Mouse (Mus musculus): ENCODE results near the gene Pon1. TPM values are rescaled to one million over a fixed set of nuclear protein-coding genes. Genes with fewer than 3 reads are reported as not detected.

The Pon1 gene
- total RNA-seq, 2 experiments from 2014 or later = not detected

- no peak for TF ChIP-seq CTCF (conservative IDR thresholded peaks at IDR 0.05)
- no peak for DNase-seq (ENCODE audit: low spot score in 2 of 2)
- H3K27ac ChIP-seq = peak overlapping the region; percentile 64; the same call in 1 of the 2 replicates
- no peak overlapping the region for H3K4me3 ChIP-seq
Measured at GRCm38 (mm10) chr6:5168158-5168557, 25.6 kb downstream of the Pon1 start.

DNA sequence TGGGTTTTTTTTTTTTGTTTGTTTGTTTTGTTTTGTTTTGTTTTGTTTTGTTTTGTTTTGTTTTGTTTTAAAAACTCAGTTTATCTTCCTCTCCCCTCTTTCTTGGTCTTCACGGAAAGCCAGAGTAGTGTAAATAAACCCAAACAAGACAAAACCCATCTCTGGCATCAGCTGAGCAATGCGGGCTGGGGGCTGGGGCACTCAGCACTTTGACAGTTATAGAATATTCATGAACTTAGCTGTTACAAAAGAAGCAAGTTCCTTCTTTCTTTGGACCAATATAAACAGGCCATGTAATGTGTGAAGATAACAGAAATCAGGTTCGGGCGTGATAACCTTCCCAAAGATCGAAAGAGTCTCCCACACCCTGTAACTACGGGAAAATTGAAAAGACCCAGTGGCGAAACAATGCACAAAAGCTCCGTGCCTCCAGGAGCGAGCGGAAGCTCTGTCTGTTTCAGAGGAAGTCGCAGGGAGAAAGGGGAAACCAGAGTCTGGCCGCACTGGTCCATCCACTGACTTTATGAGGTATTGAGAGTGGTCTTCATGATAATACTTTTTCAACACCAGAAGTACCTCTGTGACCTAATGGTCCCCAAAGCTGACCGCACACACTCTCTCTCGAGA is 26.6 kb downstream of the Pon1 start:
- Histone ChIP-seq H3K27ac (peak overlapping the region; percentile 64), H3K4me3 (peak overlapping the region; percentile 17; the same call in 1 of the 2 replicates)
- DNase-seq (ENCODE audit: low spot score in 2 of 2) = no peak
- TF ChIP-seq CTCF (conservative IDR thresholded peaks at IDR 0.05) = no peak

DNA sequence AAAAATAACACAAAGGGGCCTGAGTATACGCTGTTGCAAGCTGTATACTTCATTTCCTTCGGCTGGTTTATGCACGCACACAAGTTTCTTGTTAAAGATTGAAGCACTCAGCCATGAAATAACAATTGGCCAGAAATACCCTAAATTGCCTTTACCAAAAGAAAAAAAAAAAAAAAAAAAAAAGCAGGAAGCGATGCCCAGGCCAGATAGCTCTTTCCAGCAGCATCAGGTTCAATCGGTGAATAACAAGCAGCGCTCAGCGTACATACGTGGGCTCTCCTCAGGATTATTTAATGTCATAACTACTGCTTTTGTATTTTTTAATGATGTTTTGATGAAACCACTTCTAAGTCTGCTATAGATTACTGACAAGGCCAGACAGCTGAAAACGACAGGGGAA is 28.9 kb downstream of the Pon1 start:
- TF ChIP-seq CTCF (conservative IDR thresholded peaks at IDR 0.05) = no peak
- DNase-seq (ENCODE audit: low spot score in 2 of 2) = no peak
- H3K27ac ChIP-seq = no peak overlapping the region

GRCm38 (mm10) chr6:5163507-5164144 is 30.1 kb downstream of the Pon1 start:
- no peak for DNase-seq (ENCODE audit: low spot score in 2 of 2)
- TF ChIP-seq CTCF (conservative IDR thresholded peaks at IDR 0.05) = no peak
- no peak overlapping the region for H3K27ac ChIP-seq
- H3K4me3 ChIP-seq = no peak overlapping the region

More for the DNA sequence above, 28.9 kb downstream of the Pon1 start:
- no peak overlapping the region for H3K4me3 ChIP-seq

GRCm38 (mm10) chr6:5162052-5162451 is 31.7 kb downstream of the Pon1 start:
- no peak overlapping the region for H3K4me3 ChIP-seq
- H3K27ac ChIP-seq = no peak overlapping the region
- DNase-seq (ENCODE audit: low spot score in 2 of 2) = no peak
- TF ChIP-seq CTCF (conservative IDR thresholded peaks at IDR 0.05) = no peak

- Histone ChIP-seq H3K4me3 (no peak overlapping the region), H3K27ac (no peak overlapping the region)
- no peak for TF ChIP-seq CTCF (conservative IDR thresholded peaks at IDR 0.05)
- no peak for DNase-seq (ENCODE audit: low spot score in 2 of 2)
Measured at GRCm38 (mm10) chr6:5159385-5159791, 34.4 kb downstream of the Pon1 start.

DNA sequence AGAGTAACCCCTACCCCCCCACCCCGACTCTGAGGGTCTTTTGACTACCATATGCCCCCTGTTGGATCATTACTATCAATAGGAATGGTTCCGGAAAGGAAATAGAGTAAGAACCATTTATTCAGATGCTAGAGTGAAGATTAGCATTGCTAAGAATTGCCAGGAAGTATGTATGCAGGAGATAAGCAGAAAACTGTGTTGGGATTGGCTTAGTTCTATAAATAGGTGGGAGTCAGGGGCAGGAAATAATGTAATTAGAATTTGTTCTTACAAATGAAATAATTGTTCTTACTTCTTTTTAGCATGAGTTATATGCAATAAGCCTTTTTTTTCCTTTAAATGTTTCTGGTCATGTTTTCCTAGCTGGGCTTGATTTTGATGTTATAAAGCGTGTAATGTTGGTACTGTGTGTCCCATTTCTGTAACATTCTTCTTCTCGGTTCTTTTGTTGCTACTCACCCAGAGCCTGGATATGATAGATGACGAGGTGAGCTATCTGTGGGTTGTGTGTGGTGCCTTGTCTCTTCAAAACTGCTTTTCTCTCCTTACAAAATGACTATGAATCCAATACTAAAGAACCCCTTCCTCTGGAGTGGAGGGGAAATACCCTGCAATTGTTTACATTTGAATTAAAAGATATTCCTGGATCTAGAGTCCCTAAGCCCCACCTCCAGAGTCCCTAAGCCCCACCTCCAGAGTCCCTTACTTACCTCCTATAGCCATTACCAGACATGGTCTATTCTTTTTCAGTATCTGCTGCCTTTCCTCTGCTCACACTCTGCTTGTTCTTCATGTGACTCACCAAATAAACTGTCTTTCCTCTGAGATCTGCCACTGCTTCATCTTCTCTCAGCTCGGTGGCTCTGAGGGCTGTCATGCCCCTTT is 37.0 kb downstream of the Pon1 start:
- Histone ChIP-seq H3K4me3 (no peak overlapping the region), H3K27ac (no peak overlapping the region)
- no peak for TF ChIP-seq CTCF (conservative IDR thresholded peaks at IDR 0.05)
- no peak for DNase-seq (ENCODE audit: low spot score in 2 of 2)

DNA sequence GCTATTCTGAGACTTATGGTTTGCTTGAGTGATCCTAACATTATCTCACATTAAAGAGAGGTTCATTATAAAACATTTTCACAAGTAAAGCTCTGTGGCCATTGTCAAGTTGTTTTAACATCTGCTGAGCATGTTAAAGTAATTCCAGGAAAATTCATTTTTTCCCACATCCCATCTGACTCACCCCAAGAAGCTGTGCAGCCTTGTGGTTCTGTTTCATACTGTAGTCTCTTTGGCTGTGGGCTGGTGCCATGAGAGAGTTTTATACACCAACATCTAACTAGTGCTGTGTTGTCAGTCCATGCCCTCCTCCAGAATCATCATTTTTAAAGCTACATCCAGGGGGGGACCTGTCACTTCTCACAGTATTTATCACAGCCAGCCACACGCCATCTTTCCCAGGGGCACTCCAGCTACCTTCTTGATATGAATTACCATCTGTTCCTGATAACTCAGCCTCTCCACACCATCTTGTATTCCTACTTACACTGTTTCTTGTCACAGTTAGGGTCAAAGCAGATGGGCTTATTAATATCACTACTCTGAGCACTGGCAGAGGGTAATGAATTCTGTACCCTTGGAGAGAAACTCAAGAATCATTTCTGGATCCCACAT is 38.3 kb downstream of the Pon1 start:
- H3K27ac ChIP-seq = no peak overlapping the region
- TF ChIP-seq CTCF (conservative IDR thresholded peaks at IDR 0.05) = no peak
- H3K4me3 ChIP-seq = no peak overlapping the region
- DNase-seq (ENCODE audit: low spot score in 2 of 2) = no peak

- no peak for DNase-seq (ENCODE audit: low spot score in 2 of 2)
- Histone ChIP-seq H3K4me3 (no peak overlapping the region), H3K27ac (no peak overlapping the region)
- TF ChIP-seq CTCF (conservative IDR thresholded peaks at IDR 0.05) = no peak
Measured at GRCm38 (mm10) chr6:5154786-5155185, 39.0 kb downstream of the Pon1 start.

DNA sequence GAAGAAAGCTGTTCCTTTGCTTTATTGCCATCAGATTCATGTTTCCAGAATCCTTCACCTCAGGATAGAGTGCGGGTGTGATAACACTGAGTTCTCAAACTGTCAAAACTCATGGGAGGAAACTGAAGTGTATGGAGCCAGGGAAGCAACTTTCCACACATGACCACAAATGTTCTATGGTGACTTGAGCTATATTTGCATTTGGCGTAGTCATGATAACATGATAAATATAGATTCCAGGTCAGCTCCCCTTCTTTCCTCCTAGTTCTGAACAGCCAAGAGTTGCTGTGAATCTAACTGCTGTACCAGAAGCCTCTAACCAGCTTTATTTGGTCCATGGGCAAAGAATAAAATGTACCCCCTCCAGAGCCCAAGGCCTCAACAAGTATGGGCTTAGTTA is 41.6 kb downstream of the Pon1 start:
- DNase-seq (ENCODE audit: low spot score in 2 of 2) = no peak
- Histone ChIP-seq H3K27ac (no peak overlapping the region), H3K4me3 (no peak overlapping the region)
- no peak for TF ChIP-seq CTCF (conservative IDR thresholded peaks at IDR 0.05)

DNA sequence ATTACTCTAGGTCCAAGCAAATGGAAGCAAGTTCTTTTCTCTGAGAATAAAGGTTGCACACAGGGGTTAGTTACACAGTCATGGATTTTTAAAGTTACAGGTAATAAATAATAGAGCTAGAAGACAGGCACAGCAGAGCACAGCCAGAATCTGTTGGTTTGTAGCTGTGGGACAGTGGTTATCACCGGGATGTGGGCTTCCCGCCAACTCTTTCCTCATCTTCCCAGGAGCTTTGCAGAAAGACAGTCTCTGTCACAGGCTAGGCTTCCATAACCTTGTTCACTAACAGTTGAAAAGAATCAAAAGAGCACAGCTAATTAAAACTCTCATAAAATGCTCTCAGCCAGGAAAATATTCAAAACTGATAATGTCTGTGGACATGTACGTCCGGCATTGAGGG is 42.6 kb downstream of the Pon1 start:
- Histone ChIP-seq H3K27ac (no peak overlapping the region), H3K4me3 (no peak overlapping the region)
- no peak for DNase-seq (ENCODE audit: low spot score in 2 of 2)
- TF ChIP-seq CTCF (conservative IDR thresholded peaks at IDR 0.05) = no peak

DNA sequence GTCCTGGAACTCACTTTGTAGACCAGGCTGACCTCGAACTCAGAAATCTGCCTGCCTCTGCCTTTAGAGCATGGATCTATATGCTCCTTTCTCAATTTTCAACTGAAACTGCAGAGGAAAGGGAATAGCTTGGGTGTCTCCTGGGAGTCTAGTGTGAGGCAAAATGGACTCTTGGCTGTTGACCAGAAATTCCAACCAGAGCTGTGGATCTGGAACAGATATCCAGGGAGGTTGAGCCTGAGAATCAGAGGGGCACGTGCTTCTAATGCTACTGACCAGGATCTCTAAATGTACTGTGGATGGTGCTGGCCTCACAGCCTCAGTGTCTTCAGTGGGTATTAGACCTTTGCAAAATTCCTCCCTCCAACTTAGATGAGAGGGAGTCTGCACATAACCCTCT is 43.8 kb downstream of the Pon1 start:
- Histone ChIP-seq H3K4me3 (no peak overlapping the region), H3K27ac (no peak overlapping the region)
- TF ChIP-seq CTCF (conservative IDR thresholded peaks at IDR 0.05) = no peak
- DNase-seq (ENCODE audit: low spot score in 2 of 2) = no peak
